Mouse (Mus musculus) lung, embryonic 16.5 days (tissue): ENCODE measurements at regions not wholly inside any gene's neighbourhood (a gene's known extent, or its start where the extent isn't known, plus 50 kb on each side); places are given as distances from the start of the nearest gene placed in this dataset.

Experiments used
- ATAC-seq: fragments of 200-750 bp; cut with Nextera tagmentation; 2 replicates; pipeline ENCODE4 v1.8.0; 2017; ENCODE audit warnings: low read depth, mild to moderate bottlenecking, moderate library complexity
- H3K27ac ChIP-seq: fragments of 300-500 bp; sonication (generic); 2 replicates; pipeline ENCODE4 v1.5.1; 2014; ENCODE audit warnings: mild to moderate bottlenecking, control low read depth, low read length
- H3K27me3 ChIP-seq: fragments of 300-500 bp; sonication (generic); 2 replicates; pipeline ENCODE4 v1.6.1; 2014; ENCODE audit warnings: low read depth, low read length, mixed read lengths; ENCODE audit not compliant: control insufficient read depth, insufficient read depth
- H3K36me3 ChIP-seq: fragments of 300-500 bp; sonication (generic); 2 replicates; pipeline ENCODE4 v1.6.1; 2014; ENCODE audit warnings: low read length; ENCODE audit not compliant: control insufficient read depth, insufficient read depth
- H3K4me1 ChIP-seq: fragments of 300-500 bp; sonication (generic); replicated peaks from 2 replicates; pipeline ENCODE4 v1.6.1; 2014; ENCODE audit warnings: low read length, mixed read lengths; ENCODE audit not compliant: control insufficient read depth, insufficient read depth
- H3K4me2 ChIP-seq: fragments of 300-500 bp; sonication (generic); 2 replicates; pipeline ENCODE4 v1.6.1; 2014; ENCODE audit warnings: low read depth, low read length, control low read depth
- H3K4me3 ChIP-seq: fragments of 300-500 bp; sonication (generic); 2 replicates; pipeline ENCODE4 v1.5.1; 2014; ENCODE audit warnings: mild to moderate bottlenecking, low read length, control low read depth
- H3K9ac ChIP-seq: fragments of 300-500 bp; sonication (generic); 2 replicates; pipeline ENCODE4 v1.6.1; 2014; ENCODE audit warnings: low read length, control low read depth
- H3K9me3 ChIP-seq: fragments of 300-500 bp; sonication (generic); 2 replicates; pipeline ENCODE4 v1.6.1; 2016; ENCODE audit warnings: low read length; ENCODE audit not compliant: control insufficient read depth
- WGBS: fragments of 180-500 bp; shearing (Covaris S2); extraction: QIAGEN DNeasy Blood & Tissue Kit; methylation state at CpG from one replicate; pipeline ENCODE4 v1.1.7; 2014; 5-methylcytosine and 5-hydroxymethylcytosine counted together

DNA sequence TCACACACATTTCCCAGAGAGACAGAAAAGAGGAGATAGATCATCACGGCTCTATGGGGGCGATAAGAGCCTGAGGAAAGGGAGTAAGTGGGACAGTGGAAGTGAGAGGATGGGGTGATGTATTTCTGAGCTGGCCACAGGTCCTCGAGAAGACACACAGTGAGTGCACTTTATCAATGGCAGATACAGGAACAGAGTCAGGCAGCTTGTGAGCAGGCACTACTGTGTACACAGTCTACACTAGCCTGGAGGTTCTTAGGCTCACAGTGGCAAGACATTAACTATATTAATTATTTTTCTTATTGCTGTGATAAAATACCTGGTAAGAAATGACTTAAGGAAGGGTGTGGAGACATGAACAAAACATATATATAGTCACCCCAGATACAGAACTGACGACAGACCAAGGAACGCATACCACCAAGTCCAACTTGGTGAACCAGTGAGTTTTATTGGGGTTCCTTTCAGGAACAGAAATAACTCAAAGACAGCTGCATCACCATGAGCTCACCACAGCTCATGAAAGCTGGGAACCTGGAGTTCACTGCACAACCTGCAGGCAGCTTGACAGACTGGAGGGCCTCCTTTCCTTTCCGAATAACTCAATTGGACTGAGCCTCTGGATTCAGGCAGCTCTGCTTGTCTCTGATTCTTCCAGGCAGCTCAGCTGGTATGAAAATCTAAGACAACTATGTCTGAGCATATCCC, 51.5 kb upstream of the Slc9a9 start:
- H3K36me3 ChIP-seq: no peaks in the 10 kb centered on the region
- H3K4me1 ChIP-seq: peaks cover 9% of the 10 kb centered on the region
- H3K4me3 ChIP-seq: no peak overlapping the region
- 62% methylated on average over 6 of the region's 6 CpGs for WGBS
- no peak overlapping the region for H3K27ac ChIP-seq
- ATAC-seq: no peak
- no peak overlapping the region for H3K9ac ChIP-seq
- H3K4me2 ChIP-seq: no peak overlapping the region
- H3K27me3 ChIP-seq: no peaks in the 10 kb centered on the region
- no peaks in the 10 kb centered on the region for H3K9me3 ChIP-seq
